Mouse (Mus musculus): Measurements from ENCODE around the gene Akap1. TPM values are rescaled to one million over a fixed set of nuclear protein-coding genes. Genes with fewer than 3 reads are reported as not detected.
"Not testable (repeated sequence)": the region's sequence is repeated elsewhere in the genome, so short reads cannot be mapped to it uniquely, and the experiment has no call there.

Akap1 gene
- polyA plus RNA-seq (2015; fragmentation: Nextera tagmentation; extraction: Ambion mirVana) = 26.9 and 28.6 TPM in 2 replicates

- H3K4me1 ChIP-seq (replicated peaks) = peaks cover 24% of the 10 kb centered on the region
- no peaks in the 10 kb centered on the region for H3K36me3 ChIP-seq
- H3K9ac ChIP-seq = peak within 1 kb of the TSS; percentile 88
- H3K27me3 ChIP-seq = 0 out of 2 replicates have a peak, but pooled peaks cover 4% of the 10 kb centered on the region
- peak; percentile 98 for ATAC-seq (ENCODE audit: low FRiP score)
- H3K4me3 ChIP-seq = peak within 1 kb of the TSS; percentile 78
- 2% methylated on average over 56 of the region's 60 CpGs for WGBS
- H3K4me2 ChIP-seq = peak within 1 kb of the TSS; percentile 99
- peak within 1 kb of the TSS; percentile 93 for H3K27ac ChIP-seq
- H3K9me3 ChIP-seq = no peaks in the 10 kb centered on the region
These were observed at the start of gene Akap1 for GRCm38 (mm10) chr11:88864458-88865197. Gene Akap1, minus strand, starts transcription at chr11:88864586.

- Histone ChIP-seq H3K27ac (no peak overlapping the region), H3K9ac (no peak overlapping the region), H3K4me2 (no peak overlapping the region), H3K9me3 (no peaks in the 10 kb centered on the region), H3K4me3 (no peak overlapping the region), H3K36me3 (no peaks in the 10 kb centered on the region), H3K27me3 (no peaks in the 10 kb centered on the region), H3K4me1 (replicated peaks) (no peaks in the 10 kb centered on the region)
- no peak for ATAC-seq (ENCODE audit: low FRiP score)
- WGBS = 92% methylated on average over 8 of the region's 8 CpGs
These were observed 45.1 kb upstream of the Akap1 start for GRCm38 (mm10) chr11:88909388-88910036.

GRCm38 (mm10) chr11:88908557-88909211, 44.3 kb upstream of the Akap1 start:
- no peak for ATAC-seq (ENCODE audit: low FRiP score)
- Histone ChIP-seq H3K4me2 (no peak overlapping the region), H3K4me1 (replicated peaks) (no peaks in the 10 kb centered on the region), H3K9ac (no peak overlapping the region), H3K4me3 (no peak overlapping the region), H3K9me3 (no peaks in the 10 kb centered on the region), H3K36me3 (no peaks in the 10 kb centered on the region), H3K27ac (no peak overlapping the region), H3K27me3 (no peaks in the 10 kb centered on the region)
- WGBS = 93% methylated on average over 1 of the region's 1 CpGs

- no peak overlapping the region for H3K9ac ChIP-seq
- no peak for ATAC-seq (ENCODE audit: low FRiP score)
- no peaks in the 10 kb centered on the region for H3K27me3 ChIP-seq
- 95% methylated on average over 7 of the region's 7 CpGs for WGBS
- H3K4me1 ChIP-seq (replicated peaks) = no peaks in the 10 kb centered on the region
- H3K9me3 ChIP-seq = no peaks in the 10 kb centered on the region
- H3K36me3 ChIP-seq = no peaks in the 10 kb centered on the region
- H3K27ac ChIP-seq = no peak overlapping the region
- H3K4me2 ChIP-seq = no peak overlapping the region
- H3K4me3 ChIP-seq = no peak overlapping the region
These were observed 43.5 kb upstream of the Akap1 start for GRCm38 (mm10) chr11:88907886-88908285.

GRCm38 (mm10) chr11:88905621-88906020, 41.2 kb upstream of the Akap1 start:
- Histone ChIP-seq H3K4me1 (replicated peaks) (no peaks in the 10 kb centered on the region), H3K36me3 (no peaks in the 10 kb centered on the region), H3K9ac (no peak overlapping the region), H3K27me3 (no peaks in the 10 kb centered on the region), H3K27ac (no peak overlapping the region), H3K9me3 (no peaks in the 10 kb centered on the region), H3K4me2 (no peak overlapping the region), H3K4me3 (no peak overlapping the region)
- WGBS = 35% methylated on average over 2 of the region's 2 CpGs
- ATAC-seq (ENCODE audit: low FRiP score) = no peak

- Histone ChIP-seq H3K4me1 (replicated peaks) (no peaks in the 10 kb centered on the region), H3K36me3 (no peaks in the 10 kb centered on the region), H3K9ac (no peak overlapping the region), H3K9me3 (no peaks in the 10 kb centered on the region), H3K27me3 (0 out of 2 replicates have a peak, but pooled peaks cover 3% of the 10 kb centered on the region), H3K4me3 (no peak overlapping the region), H3K4me2 (no peak overlapping the region), H3K27ac (no peak overlapping the region)
- no peak for ATAC-seq (ENCODE audit: low FRiP score)
- 69% methylated on average over 2 of the region's 2 CpGs for WGBS
These were observed 39.7 kb upstream of the Akap1 start for GRCm38 (mm10) chr11:88904080-88904479.

- Histone ChIP-seq H3K4me2 (no peak overlapping the region), H3K4me3 (no peak overlapping the region), H3K36me3 (no peaks in the 10 kb centered on the region), H3K27me3 (peaks cover 4% of the 10 kb centered on the region; the same call in 1 of the 2 replicates), H3K9me3 (no peaks in the 10 kb centered on the region), H3K27ac (no peak overlapping the region), H3K9ac (no peak overlapping the region), H3K4me1 (replicated peaks) (no peaks in the 10 kb centered on the region)
- 87% methylated on average over 6 of the region's 6 CpGs for WGBS
- ATAC-seq (ENCODE audit: low FRiP score) = no peak
These were observed 38.4 kb upstream of the Akap1 start for GRCm38 (mm10) chr11:88902762-88903161.

GRCm38 (mm10) chr11:88901341-88901802, 37.0 kb upstream of the Akap1 start:
- ATAC-seq (ENCODE audit: low FRiP score) = no peak
- 86% methylated on average over 7 of the region's 7 CpGs for WGBS

GRCm38 (mm10) chr11:88899561-88899960, 35.2 kb upstream of the Akap1 start:
- H3K27me3 ChIP-seq = peaks cover 14% of the 10 kb centered on the region
- H3K9me3 ChIP-seq = no peaks in the 10 kb centered on the region
- H3K4me3 ChIP-seq = no peak overlapping the region
- H3K27ac ChIP-seq = no peak overlapping the region
- H3K36me3 ChIP-seq = no peaks in the 10 kb centered on the region
- no peaks in the 10 kb centered on the region for H3K4me1 ChIP-seq (replicated peaks)
- no peak for ATAC-seq (ENCODE audit: low FRiP score)
- WGBS = 95% methylated on average over 6 of the region's 6 CpGs
- H3K9ac ChIP-seq = no peak overlapping the region
- H3K4me2 ChIP-seq = no peak overlapping the region

More at GRCm38 (mm10) chr11:88901341-88901802, 37.0 kb upstream of the Akap1 start:
- no peak overlapping the region for H3K27ac ChIP-seq
- H3K4me3 ChIP-seq = no peak overlapping the region
- H3K4me1 ChIP-seq (replicated peaks) = no peaks in the 10 kb centered on the region
- H3K9me3 ChIP-seq = no peaks in the 10 kb centered on the region
- H3K36me3 ChIP-seq = no peaks in the 10 kb centered on the region
- H3K4me2 ChIP-seq = no peak overlapping the region
- H3K9ac ChIP-seq = no peak overlapping the region
- H3K27me3 ChIP-seq = peaks cover 14% of the 10 kb centered on the region

GRCm38 (mm10) chr11:88898380-88898763, 34.0 kb upstream of the Akap1 start:
- H3K9me3 ChIP-seq = no peaks in the 10 kb centered on the region
- peaks cover 14% of the 10 kb centered on the region for H3K27me3 ChIP-seq
- no peak overlapping the region for H3K4me3 ChIP-seq
- H3K27ac ChIP-seq = no peak overlapping the region
- no peaks in the 10 kb centered on the region for H3K4me1 ChIP-seq (replicated peaks)
- WGBS = 84% methylated on average over 4 of the region's 4 CpGs
- H3K36me3 ChIP-seq = no peaks in the 10 kb centered on the region
- no peak overlapping the region for H3K4me2 ChIP-seq
- no peak overlapping the region for H3K9ac ChIP-seq
- no peak for ATAC-seq (ENCODE audit: low FRiP score)

- no peak overlapping the region for H3K9ac ChIP-seq
- H3K4me1 ChIP-seq (replicated peaks) = no peaks in the 10 kb centered on the region
- no peak for ATAC-seq (ENCODE audit: low FRiP score)
- WGBS = 54% methylated on average over 15 of the region's 15 CpGs
- H3K27ac ChIP-seq = no peak overlapping the region
- no peak overlapping the region for H3K4me3 ChIP-seq
- H3K36me3 ChIP-seq = no peaks in the 10 kb centered on the region
- no peak overlapping the region for H3K4me2 ChIP-seq
- H3K9me3 ChIP-seq = no peaks in the 10 kb centered on the region
- H3K27me3 ChIP-seq = peaks cover 14% of the 10 kb centered on the region
These were observed 33.4 kb upstream of the Akap1 start for GRCm38 (mm10) chr11:88897624-88898379.

GRCm38 (mm10) chr11:88895800-88896232, 31.4 kb upstream of the Akap1 start:
- Histone ChIP-seq H3K4me3 (peak overlapping the region; percentile 27), H3K27me3 (peaks cover 14% of the 10 kb centered on the region), H3K4me2 (peak overlapping the region; percentile 36)
- not testable (repeated sequence) for H3K9ac ChIP-seq; H3K27ac ChIP-seq; H3K9me3 ChIP-seq; H3K4me1 ChIP-seq (replicated peaks); ATAC-seq (ENCODE audit: low FRiP score); H3K36me3 ChIP-seq
- WGBS = 30% methylated on average over 34 of the region's 39 CpGs
